Mouse (Mus musculus) forebrain, embryonic 13.5 days (tissue): ENCODE measurements at regions not wholly inside any gene's neighbourhood (a gene's known extent, or its start where the extent isn't known, plus 50 kb on each side); places are given as distances from the start of the nearest gene placed in this dataset.

ENCODE experiments used
- ATAC-seq: fragments of 200-750 bp; cut with Nextera tagmentation; 2 replicates; pipeline ENCODE4 v1.8.0; 2017
- H3K27ac ChIP-seq: fragments of 300-500 bp; sonication (generic); 2 replicates; pipeline ENCODE4 v1.5.1; 2015; ENCODE audit warnings: inconsistent platforms, mild to moderate bottlenecking, moderate library complexity
- H3K27me3 ChIP-seq: fragments of 300-500 bp; sonication (generic); 2 replicates; pipeline ENCODE4 v1.6.1; 2015; ENCODE audit warnings: mild to moderate bottlenecking, inconsistent platforms
- H3K36me3 ChIP-seq: fragments of 300-500 bp; sonication (generic); 2 replicates; pipeline ENCODE4 v1.6.1; 2015; ENCODE audit warnings: mild to moderate bottlenecking, inconsistent platforms; ENCODE audit not compliant: poor library complexity, severe bottlenecking
- H3K4me1 ChIP-seq: fragments of 300-500 bp; sonication (generic); 2 replicates; pipeline ENCODE4 v1.6.1; 2015; ENCODE audit warnings: inconsistent platforms
- H3K4me2 ChIP-seq: fragments of 300-500 bp; sonication (generic); 2 replicates; pipeline ENCODE4 v1.6.1; 2015; ENCODE audit warnings: inconsistent platforms, mild to moderate bottlenecking, moderate library complexity
- H3K4me3 ChIP-seq: fragments of 300-500 bp; sonication (generic); 2 replicates; pipeline ENCODE4 v1.5.1; 2015; ENCODE audit warnings: mild to moderate bottlenecking, inconsistent platforms
- H3K9ac ChIP-seq: fragments of 300-500 bp; sonication (generic); 2 replicates; pipeline ENCODE4 v1.6.1; 2015; ENCODE audit warnings: mild to moderate bottlenecking, inconsistent platforms
- H3K9me3 ChIP-seq: fragments of 300-500 bp; sonication (generic); replicated peaks from 2 replicates; pipeline ENCODE4 v1.6.1; 2016; ENCODE audit warnings: inconsistent platforms
- WGBS: fragments of 180-500 bp; shearing (Covaris S2); methylation state at CpG from one replicate; pipeline ENCODE4 v1.1.7; 2015; 5-methylcytosine and 5-hydroxymethylcytosine counted together

DNA sequence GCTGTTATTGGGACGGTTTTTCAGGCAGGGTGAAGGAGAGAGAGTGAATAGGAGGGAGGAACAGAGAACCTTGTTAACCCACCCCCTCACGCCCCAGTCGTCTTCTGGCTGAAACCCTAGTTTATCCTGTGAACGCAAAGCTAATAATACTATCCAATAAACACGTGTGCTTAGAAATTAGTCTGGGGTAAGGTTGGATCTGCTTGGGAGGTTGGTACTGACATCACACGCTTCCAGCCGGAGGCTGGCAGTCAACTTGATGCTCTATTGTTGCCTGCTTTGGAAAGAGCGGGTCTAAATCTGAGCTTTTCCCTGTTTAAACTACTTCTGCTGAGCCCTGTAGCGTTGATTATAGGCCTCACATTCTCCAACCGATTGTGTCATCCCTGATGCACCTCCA, 138.4 kb upstream of the Mdm1 start:
- 76% methylated on average over 10 of the region's 10 CpGs for WGBS
- Histone ChIP-seq H3K9ac (no peak overlapping the region), H3K36me3 (no peaks in the 10 kb centered on the region), H3K4me1 (peaks cover 14% of the 10 kb centered on the region), H3K4me2 (no peak overlapping the region), H3K9me3 (no peaks in the 10 kb centered on the region), H3K27ac (no peak overlapping the region), H3K27me3 (no peaks in the 10 kb centered on the region), H3K4me3 (no peak overlapping the region)
- ATAC-seq: no peak

DNA sequence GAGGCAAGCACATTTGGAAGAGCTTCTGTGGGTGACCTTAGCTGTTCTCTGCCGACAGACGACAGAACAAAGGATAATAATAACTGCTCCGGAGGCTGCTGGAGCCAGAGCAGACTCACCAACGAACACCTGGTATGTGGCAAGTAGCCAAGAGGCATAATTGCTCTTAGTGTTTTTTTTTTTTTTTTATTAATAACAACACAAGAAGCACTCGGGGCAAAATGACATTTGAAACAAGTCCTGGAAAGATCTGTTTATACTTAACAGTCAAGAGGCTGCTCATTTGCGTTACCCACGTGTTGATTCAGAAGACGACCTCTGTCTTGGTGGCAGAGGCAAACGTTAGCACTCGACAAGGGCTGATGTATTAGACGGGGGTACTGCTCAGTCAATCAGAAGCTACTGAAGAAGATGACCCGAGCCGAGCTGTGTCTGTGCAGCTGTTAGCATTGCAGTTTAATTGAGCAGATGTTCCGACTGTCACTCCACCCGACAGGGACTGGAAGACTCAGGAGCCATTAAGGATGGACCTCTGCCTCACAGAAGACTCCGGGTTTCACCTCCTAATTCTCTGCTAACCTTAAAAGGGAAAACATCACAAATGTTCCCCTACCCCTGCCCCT, 137.8 kb upstream of the Mdm1 start:
- no peaks in the 10 kb centered on the region for H3K9me3 ChIP-seq
- H3K9ac ChIP-seq: no peak overlapping the region
- no peaks in the 10 kb centered on the region for H3K27me3 ChIP-seq
- no peaks in the 10 kb centered on the region for H3K36me3 ChIP-seq
- no peak overlapping the region for H3K4me2 ChIP-seq
- no peak overlapping the region for H3K27ac ChIP-seq
- H3K4me1 ChIP-seq: peaks cover 14% of the 10 kb centered on the region
- WGBS: 40% methylated on average over 16 of the region's 16 CpGs
- ATAC-seq: peak; percentile 41; the same call in 1 of the 2 replicates
- no peak overlapping the region for H3K4me3 ChIP-seq

DNA sequence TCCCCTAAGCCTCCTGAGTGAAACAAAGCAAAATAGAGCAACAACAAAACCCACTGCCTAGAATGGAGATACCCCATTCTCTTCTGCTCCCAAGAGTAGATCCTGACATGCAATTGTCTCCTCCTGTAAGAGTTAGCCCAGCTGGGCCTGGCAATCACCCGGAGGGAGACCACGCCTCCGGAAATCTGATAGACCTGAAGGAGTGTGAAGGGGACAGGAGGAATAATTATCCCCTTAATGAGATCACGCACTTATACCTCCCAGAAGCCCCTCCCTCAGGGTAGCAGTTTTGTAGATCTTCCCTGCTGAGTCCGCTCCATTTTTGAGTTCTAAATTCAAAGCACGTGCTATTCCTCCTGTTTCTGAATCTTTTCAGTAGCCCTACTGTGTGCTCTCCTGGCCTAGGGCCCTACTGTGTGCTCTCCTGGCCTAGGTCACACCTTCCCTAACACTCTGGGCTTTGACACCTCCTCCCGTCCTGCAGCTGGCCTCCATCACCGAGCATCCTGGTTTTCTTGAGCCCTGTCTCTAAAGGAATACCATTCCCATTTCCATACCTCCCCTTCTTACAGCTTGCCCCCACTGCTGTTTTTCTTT, 137.2 kb upstream of the Mdm1 start:
- 63% methylated on average over 8 of the region's 8 CpGs for WGBS
- no peak for ATAC-seq
- Histone ChIP-seq H3K36me3 (no peaks in the 10 kb centered on the region), H3K27ac (no peak overlapping the region), H3K4me3 (no peak overlapping the region), H3K27me3 (no peaks in the 10 kb centered on the region), H3K4me1 (peaks cover 14% of the 10 kb centered on the region), H3K9me3 (peaks cover 1% of the 10 kb centered on the region), H3K4me2 (no peak overlapping the region), H3K9ac (no peak overlapping the region)

DNA sequence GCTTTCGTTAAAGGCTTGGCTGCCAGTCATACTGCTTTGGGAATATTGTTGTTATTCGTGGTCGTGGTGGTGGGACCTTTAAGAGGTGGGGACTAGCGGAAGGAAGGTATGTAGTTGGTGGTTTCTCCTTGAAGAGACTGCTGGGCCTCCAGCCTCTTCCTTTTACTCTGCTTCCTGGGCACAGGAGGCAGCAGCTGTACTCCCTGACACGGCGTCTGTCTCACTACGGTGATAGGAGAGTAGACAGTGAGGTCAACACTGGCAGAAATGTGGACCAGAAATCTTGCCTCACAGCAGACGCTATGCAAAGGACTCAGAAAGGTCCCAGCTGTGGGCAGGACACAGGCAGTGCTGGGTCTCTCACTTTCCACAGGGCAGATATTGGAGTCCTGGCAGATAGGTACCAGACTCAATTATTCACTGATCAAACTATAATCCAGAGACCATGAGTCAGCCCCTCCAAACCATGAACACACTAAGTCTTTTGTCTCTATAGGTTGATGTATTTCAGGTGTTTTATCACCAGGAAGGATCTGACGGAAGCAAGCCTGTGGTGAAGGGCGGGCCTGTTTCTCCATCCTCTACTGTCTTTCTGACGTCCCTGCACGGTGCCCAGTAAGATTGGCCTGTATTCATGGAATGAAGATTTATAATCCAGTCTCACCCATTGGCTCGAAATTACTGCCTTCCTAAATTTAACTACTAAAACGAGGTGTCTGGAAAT, 134.6 kb upstream of the Mdm1 start:
- H3K9ac ChIP-seq: no peak overlapping the region
- H3K27me3 ChIP-seq: no peaks in the 10 kb centered on the region
- no peak overlapping the region for H3K4me3 ChIP-seq
- no peak overlapping the region for H3K4me2 ChIP-seq
- no peak overlapping the region for H3K27ac ChIP-seq
- peaks cover 14% of the 10 kb centered on the region for H3K4me1 ChIP-seq
- H3K9me3 ChIP-seq: peaks cover 8% of the 10 kb centered on the region
- no peaks in the 10 kb centered on the region for H3K36me3 ChIP-seq
- 83% methylated on average over 14 of the region's 14 CpGs for WGBS
- ATAC-seq: no peak

DNA sequence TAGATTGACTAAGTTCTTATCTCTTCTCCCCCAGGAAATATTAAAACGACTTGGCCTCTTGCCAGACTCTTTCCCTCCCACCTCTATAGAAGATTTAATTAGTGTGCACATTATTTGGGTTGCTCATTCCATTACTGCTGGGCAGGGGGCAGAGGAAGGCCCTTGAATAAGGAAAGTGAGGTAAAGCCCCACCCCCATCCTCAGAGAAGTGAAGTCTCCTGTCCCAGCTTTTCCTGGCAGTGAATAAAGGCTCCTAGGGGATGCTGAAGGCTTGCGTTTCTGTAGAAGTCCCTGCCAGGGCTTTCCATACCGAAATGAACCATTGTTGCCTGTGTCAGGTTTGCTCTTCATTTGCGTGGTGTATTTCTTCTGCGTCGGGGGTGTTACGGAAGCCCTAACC, 133.8 kb upstream of the Mdm1 start:
- H3K4me2 ChIP-seq: no peak overlapping the region
- H3K4me1 ChIP-seq: peaks cover 14% of the 10 kb centered on the region
- no peak overlapping the region for H3K27ac ChIP-seq
- no peak; the same call in 1 of the 2 replicates for ATAC-seq
- H3K4me3 ChIP-seq: no peak overlapping the region
- no peak overlapping the region for H3K9ac ChIP-seq
- no peaks in the 10 kb centered on the region for H3K27me3 ChIP-seq
- H3K9me3 ChIP-seq: peaks cover 8% of the 10 kb centered on the region
- 39% methylated on average over 7 of the region's 7 CpGs for WGBS
- H3K36me3 ChIP-seq: no peaks in the 10 kb centered on the region

DNA sequence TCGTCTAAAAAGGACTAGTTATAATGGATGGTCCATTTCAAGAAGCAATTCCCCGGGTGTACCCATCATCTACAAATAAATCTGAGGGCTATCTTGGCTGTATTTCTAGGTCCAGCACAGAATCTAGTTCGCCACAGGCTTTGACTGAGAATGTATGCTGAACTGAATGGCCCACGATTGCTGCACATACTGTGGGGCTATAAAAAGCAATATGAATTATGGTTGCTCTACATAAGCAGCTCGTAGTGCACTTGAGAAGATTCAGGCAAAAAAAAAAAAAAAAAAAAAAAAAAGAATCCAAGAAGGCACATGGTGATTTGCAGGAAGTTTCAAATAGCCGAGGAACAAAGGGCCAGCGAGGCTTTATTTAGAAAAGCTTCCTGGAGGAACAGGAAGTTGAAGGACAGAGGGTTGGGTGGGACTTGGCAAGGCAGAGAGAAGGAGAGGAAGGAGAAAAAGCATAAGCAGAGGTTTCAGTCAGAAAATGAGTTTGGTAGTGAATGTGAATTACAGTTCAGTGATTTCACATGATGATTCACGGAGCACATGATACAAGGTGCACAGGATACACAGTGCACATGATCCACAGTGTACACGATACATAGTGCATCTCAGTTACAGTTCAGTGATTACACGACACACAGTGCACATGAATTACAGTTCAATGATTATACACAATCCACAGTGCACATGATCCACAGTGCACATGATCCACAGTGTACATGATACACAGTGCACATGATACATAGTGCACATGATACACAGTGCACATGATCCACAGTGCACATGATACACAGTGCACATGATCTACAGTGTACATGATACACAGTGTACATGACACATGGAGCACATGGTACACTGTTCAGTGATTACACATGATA, 129.7 kb upstream of the Mdm1 start:
- H3K27ac ChIP-seq: no peak overlapping the region
- 87% methylated on average over 10 of the region's 10 CpGs for WGBS
- H3K36me3 ChIP-seq: no peaks in the 10 kb centered on the region
- no peaks in the 10 kb centered on the region for H3K27me3 ChIP-seq
- no peak overlapping the region for H3K4me3 ChIP-seq
- no peak for ATAC-seq
- peaks cover 5% of the 10 kb centered on the region; the same call in 1 of the 2 replicates for H3K4me1 ChIP-seq
- H3K4me2 ChIP-seq: no peak overlapping the region
- no peak overlapping the region for H3K9ac ChIP-seq
- H3K9me3 ChIP-seq: peaks cover 8% of the 10 kb centered on the region

DNA sequence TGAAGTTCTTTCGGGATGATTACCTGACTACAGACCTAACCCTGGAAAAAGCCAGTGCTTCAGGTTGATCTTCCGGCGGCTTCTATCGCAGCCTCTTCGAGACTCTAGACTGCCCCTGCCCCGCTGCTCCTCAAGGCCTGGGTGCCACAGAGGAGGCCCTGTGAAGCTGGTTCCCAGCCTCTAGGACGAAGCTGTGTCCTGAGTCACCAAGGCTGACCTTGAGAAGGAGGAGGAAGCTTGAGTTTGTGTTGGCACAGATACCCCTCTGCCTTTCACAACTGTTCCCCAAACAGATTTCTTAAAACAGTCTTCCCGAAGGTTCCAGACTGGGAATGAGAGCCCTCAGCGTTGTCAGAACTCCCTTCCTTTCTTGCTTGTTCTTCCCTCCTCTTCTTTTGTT, 112.8 kb upstream of the Mdm1 start:
- ATAC-seq: no peak
- no peaks in the 10 kb centered on the region for H3K36me3 ChIP-seq
- no peak overlapping the region for H3K4me3 ChIP-seq
- H3K27me3 ChIP-seq: no peaks in the 10 kb centered on the region
- no peak overlapping the region for H3K9ac ChIP-seq
- no peak overlapping the region for H3K27ac ChIP-seq
- no peak overlapping the region for H3K4me2 ChIP-seq
- 80% methylated on average over 9 of the region's 9 CpGs for WGBS
- no peaks in the 10 kb centered on the region for H3K9me3 ChIP-seq
- no peaks in the 10 kb centered on the region for H3K4me1 ChIP-seq

DNA sequence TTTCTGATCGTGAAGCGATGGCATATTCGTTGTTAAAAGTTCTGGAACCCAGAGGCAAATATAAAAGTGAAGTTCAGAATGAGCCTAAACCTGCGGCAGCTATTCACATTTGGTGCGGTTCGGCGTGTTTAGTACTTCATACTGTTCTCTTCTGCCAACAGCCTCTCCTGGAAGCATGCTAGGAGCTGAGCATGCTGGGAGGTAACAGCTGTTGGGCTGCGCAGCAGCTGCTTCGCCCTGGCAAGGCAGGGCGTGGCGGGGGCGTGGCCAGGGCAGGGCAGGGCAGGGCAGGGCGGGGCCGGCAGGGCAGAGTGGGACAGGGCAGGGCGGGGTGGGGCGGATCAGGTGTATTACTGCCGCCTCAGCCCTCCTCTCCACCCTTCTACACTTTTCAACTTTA, 107.2 kb upstream of the Mdm1 start:
- no peak overlapping the region for H3K27ac ChIP-seq
- no peak overlapping the region for H3K9ac ChIP-seq
- H3K4me3 ChIP-seq: no peak overlapping the region
- 81% methylated on average over 14 of the region's 17 CpGs for WGBS
- no peaks in the 10 kb centered on the region for H3K9me3 ChIP-seq
- no peaks in the 10 kb centered on the region for H3K36me3 ChIP-seq
- no peak for ATAC-seq
- no peak overlapping the region for H3K4me2 ChIP-seq
- no peaks in the 10 kb centered on the region for H3K27me3 ChIP-seq
- H3K4me1 ChIP-seq: no peaks in the 10 kb centered on the region

DNA sequence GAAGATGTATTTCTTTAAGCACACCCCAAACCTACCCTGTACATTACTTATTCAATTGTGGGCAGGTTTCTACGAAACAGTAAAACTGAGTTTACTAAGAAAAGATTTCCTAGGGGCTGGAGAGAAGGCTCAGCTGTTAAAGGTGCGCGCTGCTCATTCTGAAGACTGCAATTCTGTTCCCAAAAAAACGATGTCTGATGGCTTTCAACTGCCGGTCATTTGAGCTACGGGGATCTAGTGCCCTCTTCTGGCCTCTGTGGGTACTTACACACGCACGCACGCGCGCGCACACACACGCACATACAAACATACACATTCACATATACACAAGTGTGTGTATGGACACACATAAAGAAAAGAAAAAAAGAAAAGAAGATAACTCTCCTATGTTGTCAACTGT, 106.6 kb upstream of the Mdm1 start:
- Histone ChIP-seq H3K9me3 (no peaks in the 10 kb centered on the region), H3K27ac (no peak overlapping the region), H3K36me3 (no peaks in the 10 kb centered on the region), H3K27me3 (no peaks in the 10 kb centered on the region), H3K9ac (no peak overlapping the region), H3K4me3 (no peak overlapping the region), H3K4me2 (no peak overlapping the region), H3K4me1 (no peaks in the 10 kb centered on the region)
- no peak for ATAC-seq
- WGBS: 89% methylated on average over 13 of the region's 13 CpGs

DNA sequence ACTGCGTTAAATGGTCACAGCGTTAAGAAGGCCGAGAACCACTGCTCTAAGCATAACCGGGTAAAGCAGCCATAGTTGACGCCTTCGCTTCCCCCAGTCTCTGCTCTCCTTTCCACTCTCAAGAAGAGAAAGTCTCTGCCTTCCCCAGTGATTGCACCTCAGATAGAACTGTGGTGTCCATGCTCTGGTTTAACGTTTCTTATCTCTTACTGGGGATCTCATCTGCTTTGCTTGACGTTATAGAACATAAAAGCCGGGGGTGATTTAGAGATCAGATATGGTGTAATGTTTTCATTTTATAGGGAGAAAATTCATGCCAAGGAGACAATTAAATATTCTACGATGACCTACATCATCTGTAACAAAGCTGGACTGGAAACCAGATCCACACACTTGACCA, 103.1 kb upstream of the Mdm1 start:
- Histone ChIP-seq H3K4me2 (no peak overlapping the region), H3K36me3 (no peaks in the 10 kb centered on the region), H3K4me3 (no peak overlapping the region), H3K9me3 (no peaks in the 10 kb centered on the region), H3K4me1 (no peaks in the 10 kb centered on the region), H3K27ac (no peak overlapping the region), H3K9ac (no peak overlapping the region), H3K27me3 (no peaks in the 10 kb centered on the region)
- 93% methylated on average over 10 of the region's 10 CpGs for WGBS
- no peak for ATAC-seq

DNA sequence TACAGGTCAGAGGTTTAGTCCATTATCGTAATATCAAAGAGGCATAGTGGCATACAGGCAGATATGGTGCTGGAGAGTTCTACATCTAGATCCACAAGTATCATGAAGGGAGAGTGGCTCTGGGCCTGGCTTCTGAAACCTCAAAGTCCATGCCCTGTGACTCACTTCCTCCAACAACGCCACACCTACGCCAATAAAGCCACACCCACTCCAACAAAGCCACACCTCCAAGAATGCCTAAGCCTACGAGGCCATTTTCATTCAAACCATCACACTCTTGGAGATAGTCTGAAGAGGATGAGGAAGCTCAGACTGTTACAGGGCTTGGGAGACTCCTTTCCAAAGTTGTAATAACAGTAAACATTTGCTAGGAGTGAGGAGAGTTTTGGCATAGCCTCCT, 102.6 kb upstream of the Mdm1 start:
- no peak overlapping the region for H3K4me2 ChIP-seq
- no peak overlapping the region for H3K27ac ChIP-seq
- H3K9me3 ChIP-seq: no peaks in the 10 kb centered on the region
- no peak for ATAC-seq
- no peaks in the 10 kb centered on the region for H3K4me1 ChIP-seq
- H3K4me3 ChIP-seq: no peak overlapping the region
- no peak overlapping the region for H3K9ac ChIP-seq
- H3K36me3 ChIP-seq: no peaks in the 10 kb centered on the region
- WGBS: 92% methylated on average over 4 of the region's 4 CpGs
- no peaks in the 10 kb centered on the region for H3K27me3 ChIP-seq

DNA sequence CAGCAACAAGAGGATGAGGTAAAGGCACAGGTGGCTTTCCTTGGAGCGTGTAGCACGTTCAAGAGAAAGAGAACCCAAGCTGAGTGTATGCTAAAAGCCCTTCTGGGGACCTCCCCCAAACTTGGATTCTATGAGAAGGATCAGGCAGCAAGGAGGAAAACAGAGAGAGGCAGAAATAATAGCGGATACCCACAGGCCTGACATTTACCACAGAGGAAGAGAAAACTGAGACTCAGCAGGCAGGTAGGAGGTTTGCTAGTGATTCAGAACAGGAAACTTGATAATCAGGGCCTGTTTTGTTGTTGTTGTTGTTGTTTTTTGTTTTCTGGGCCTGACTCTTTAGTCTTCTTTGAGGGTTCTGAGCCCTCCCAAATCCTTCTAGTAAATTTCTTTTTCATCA, 100.5 kb upstream of the Mdm1 start:
- Histone ChIP-seq H3K36me3 (no peaks in the 10 kb centered on the region), H3K9ac (no peak overlapping the region), H3K9me3 (no peaks in the 10 kb centered on the region), H3K4me2 (no peak overlapping the region), H3K27ac (no peak overlapping the region), H3K4me1 (0 out of 2 replicates have a peak, but pooled peaks cover 6% of the 10 kb centered on the region), H3K27me3 (no peaks in the 10 kb centered on the region), H3K4me3 (no peak overlapping the region)
- 97% methylated on average over 3 of the region's 3 CpGs for WGBS
- ATAC-seq: no peak
